Mouse (Mus musculus) frontal cortex, adult (tissue): ENCODE results near the gene Zfp651.

Source experiments
- ATAC-seq: cut with Nextera tagmentation; 2 replicates; pipeline ENCODE4 v1.9.2; 2017; ENCODE audit warnings: mild to moderate bottlenecking, moderate library complexity, mixed read lengths; ENCODE audit not compliant: low TSS enrichment

The Zfp651 gene

GRCm38 (mm10) chr9:121759091-121760081 lies at the start of gene Zfp651:
TSS of gene Zfp651 (plus strand) at chr9:121759330.
- ATAC-seq = peak; percentile 49

- ATAC-seq = peak; percentile 84
These were observed 49.1 kb upstream of the Zfp651 start, which contains the start of gene Ss18l2 for GRCm38 (mm10) chr9:121709898-121710583. TSS of gene Ss18l2 (plus strand) at chr9:121710329.

GRCm38 (mm10) chr9:121710584-121710975 lies 48.5 kb upstream of the Zfp651 start:
- ATAC-seq = peak; percentile 13

- no peak for ATAC-seq
These were observed 42.1 kb upstream of the Zfp651 start for GRCm38 (mm10) chr9:121717048-121717447.

GRCm38 (mm10) chr9:121718070-121718705 lies 40.9 kb upstream of the Zfp651 start:
- ATAC-seq = no peak

GRCm38 (mm10) chr9:121718792-121719318 lies 40.3 kb upstream of the Zfp651 start, which contains the start of gene Nktr:
TSS of gene Nktr (plus strand) at chr9:121719169.
- ATAC-seq = peak; percentile 96

GRCm38 (mm10) chr9:121719347-121720331 lies 39.5 kb upstream of the Zfp651 start:
- peak; percentile 25; the same call in 1 of the 2 replicates for ATAC-seq

GRCm38 (mm10) chr9:121740490-121740889 lies 18.6 kb upstream of the Zfp651 start:
- peak; percentile 62; the same call in 1 of the 2 replicates for ATAC-seq

- ATAC-seq = no peak
These were observed 18.0 kb upstream of the Zfp651 start for GRCm38 (mm10) chr9:121741168-121741567.

- no peak for ATAC-seq
These were observed 15.1 kb upstream of the Zfp651 start for GRCm38 (mm10) chr9:121744051-121744450.

- ATAC-seq = peak; percentile 72
These were observed 6.4 kb upstream of the Zfp651 start for GRCm38 (mm10) chr9:121752774-121753173.

GRCm38 (mm10) chr9:121754624-121755023 lies 4.5 kb upstream of the Zfp651 start:
- no peak for ATAC-seq

GRCm38 (mm10) chr9:121756785-121757184 lies 2.3 kb upstream of the Zfp651 start:
- ATAC-seq = no peak

- ATAC-seq = no peak
These were observed 1.7 kb upstream of the Zfp651 start for GRCm38 (mm10) chr9:121757432-121757831.

- ATAC-seq = no peak
These were observed 1.0 kb upstream of the Zfp651 start for GRCm38 (mm10) chr9:121757835-121758814.

GRCm38 (mm10) chr9:121760271-121761090 lies 1.4 kb downstream of the Zfp651 start:
- ATAC-seq = peak; percentile 1

GRCm38 (mm10) chr9:121761091-121761665 lies 2.0 kb downstream of the Zfp651 start:
- ATAC-seq = no peak

- ATAC-seq = no peak
These were observed 2.7 kb downstream of the Zfp651 start for GRCm38 (mm10) chr9:121761787-121762186.
